Mouse (Mus musculus) CH12.LX (cell line): Measurements from ENCODE around the gene Mynn.

Experiments used
- HCFC1 ChIP-seq: IDR thresholded peaks from 2 replicates; pipeline ENCODE4 v1.6.1; 2012; ENCODE audit warnings: low read depth, mild to moderate bottlenecking, inconsistent platforms, low read length, improper control_type of control experiment
- ZC3H11A ChIP-seq: IDR thresholded peaks from 2 replicates; pipeline ENCODE4 v1.6.1; 2012; ENCODE audit warnings: low read depth, mild to moderate bottlenecking, inconsistent platforms, low read length, improper control_type of control experiment

DNA sequence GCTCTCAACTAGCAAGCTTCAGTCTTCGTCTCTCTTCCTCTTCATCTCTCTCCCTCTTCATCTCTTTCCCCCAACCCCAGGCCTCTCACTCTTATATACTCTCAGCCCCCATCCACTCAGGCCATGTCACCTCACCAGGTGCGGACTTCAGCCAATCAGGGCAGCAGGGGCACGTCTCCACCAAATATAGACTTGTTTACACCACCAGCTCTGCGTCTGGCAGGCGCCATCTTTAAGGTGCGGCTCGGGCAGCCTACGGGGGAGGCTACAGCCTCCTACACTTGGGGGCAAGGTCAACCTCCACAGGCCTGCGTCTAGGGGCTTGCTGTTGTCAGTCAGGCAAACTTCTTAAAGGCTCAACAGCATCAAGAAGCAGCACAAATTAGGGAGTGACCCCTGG is 56.6 kb downstream of the Mynn start:
- TF ChIP-seq ZC3H11A (no peak), HCFC1 (no peak)
